Mouse (Mus musculus) liver, postnatal 0 days (tissue): ENCODE measurements around the gene Mpl.

Experiments used
- CTCF ChIP-seq: sonication (generic); IDR thresholded peaks from 2 replicates; pipeline ENCODE4 v1.5.1; 2016; ENCODE audit warnings: antibody characterized with exemption, low read depth
- EP300 ChIP-seq: IDR thresholded peaks from 2 replicates; pipeline ENCODE4 v1.6.1; 2016; ENCODE audit warnings: antibody characterized with exemption, low read depth, mild to moderate bottlenecking

- TF ChIP-seq CTCF (no peak), EP300 (no peak)
Measured at GRCm38 (mm10) chr4:118417112-118417797, 40.1 kb downstream of the Mpl start.
